Mouse (Mus musculus) kidney, postnatal 10 days (tissue): Measurements from ENCODE around the gene Fmc1.
A peak's percentile ranks its signal among the peaks of the same experiment; 100 is the strongest.
"Not testable (repeated sequence)": the region's sequence is repeated elsewhere in the genome, so short reads cannot be mapped to it uniquely, and the experiment has no call there.

ENCODE experiments used
- DNase-seq: peaks from one replicate; pipeline ENCODE4 v3.0.0; 2021; ENCODE audit warnings: mixed read lengths

The Fmc1 gene

GRCm38 (mm10) chr6:38533428-38534405 lies at the start of gene Fmc1:
Gene Fmc1, plus strand, starts transcription at chr6:38533502.
- peak; percentile 98 for DNase-seq

- DNase-seq: peak; percentile 63
Measured at GRCm38 (mm10) chr6:38492550-38492949, 40.8 kb upstream of the Fmc1 start.

GRCm38 (mm10) chr6:38495641-38496040 lies 37.7 kb upstream of the Fmc1 start:
- no peak for DNase-seq

GRCm38 (mm10) chr6:38512096-38512495 lies 21.2 kb upstream of the Fmc1 start:
- DNase-seq: no peak

GRCm38 (mm10) chr6:38512830-38513229 lies 20.5 kb upstream of the Fmc1 start:
- no peak for DNase-seq

GRCm38 (mm10) chr6:38515201-38515600 lies 18.1 kb upstream of the Fmc1 start:
- DNase-seq: no peak

GRCm38 (mm10) chr6:38523851-38524250 lies 9.5 kb upstream of the Fmc1 start:
- no peak for DNase-seq

- peak; percentile 27 for DNase-seq
Measured at GRCm38 (mm10) chr6:38531211-38531820, 2.0 kb upstream of the Fmc1 start.

- DNase-seq: peak; percentile 67
Measured at GRCm38 (mm10) chr6:38532500-38533420, 542 bp upstream of the Fmc1 start.

GRCm38 (mm10) chr6:38534640-38535365 lies 1.5 kb downstream of the Fmc1 start:
- peak; percentile 99 for DNase-seq

GRCm38 (mm10) chr6:38535366-38535690 lies 2.0 kb downstream of the Fmc1 start:
- DNase-seq: no peak

- no peak for DNase-seq
Measured at GRCm38 (mm10) chr6:38535788-38536187, 2.5 kb downstream of the Fmc1 start.

- DNase-seq: not testable (repeated sequence)
Measured at GRCm38 (mm10) chr6:38544141-38544540, 10.8 kb downstream of the Fmc1 start.

GRCm38 (mm10) chr6:38547005-38547404 lies 13.7 kb downstream of the Fmc1 start:
- not testable (repeated sequence) for DNase-seq

- no peak for DNase-seq
Measured at GRCm38 (mm10) chr6:38547707-38548106, 14.4 kb downstream of the Fmc1 start.

- DNase-seq: not testable (repeated sequence)
Measured at GRCm38 (mm10) chr6:38548595-38548994, 15.3 kb downstream of the Fmc1 start.

GRCm38 (mm10) chr6:38549840-38550239 lies 16.5 kb downstream of the Fmc1 start:
- not testable (repeated sequence) for DNase-seq

GRCm38 (mm10) chr6:38550250-38551061 lies 17.2 kb downstream of the Fmc1 start:
- DNase-seq: peak; percentile 79

GRCm38 (mm10) chr6:38551062-38551988 lies 18.0 kb downstream of the Fmc1 start, which contains the start of gene Luc7l2:
Gene Luc7l2, plus strand, starts transcription at chr6:38551334.
- peak; percentile 98 for DNase-seq
